Mouse (Mus musculus) stomach, postnatal 0 days (tissue): ENCODE data around the gene Resp18.

Source experiments
- CTCF ChIP-seq: IDR thresholded peaks from 2 replicates; pipeline ENCODE4 v1.5.1; 2016; ENCODE audit warnings: antibody characterized with exemption, low read depth, mild to moderate bottlenecking, moderate library complexity
- EP300 ChIP-seq: optimal IDR thresholded peaks from 2 replicates; pipeline ENCODE3; 2016; ENCODE audit warnings: antibody characterized with exemption

- TF ChIP-seq CTCF (no peak), EP300 (no peak)
Measured at GRCm38 (mm10) chr1:75315011-75315410, 36.8 kb upstream of the Resp18 start.
